ENCODE assay signal across 8 mouse cellular contexts in genomic region chr7:45134544-45135026, GRCm38 (mm10). TPM values are rescaled to one million over a fixed set of nuclear protein-coding genes. Genes with fewer than 3 reads are reported as not detected.
A peak's percentile ranks its signal among the peaks of the same experiment; 100 is the strongest.
DNase-seq lines count a peak whose midpoint lies in the region; ATAC-seq and TF ChIP-seq lines count a peak whose summit lies in the region.

No protein-coding gene starts in this region.

- ATAC-seq in midbrain, embryonic 16.5 days, result no peak

- H3K36me3 ChIP-seq in midbrain, embryonic 10.5 days, result no peaks in the 10 kb centered on the region
- no peaks in the 10 kb centered on the region for H3K36me3 ChIP-seq in midbrain, embryonic 16.5 days (ENCODE audit: control insufficient read depth, insufficient read depth, low read length)
- H3K36me3 ChIP-seq in myocyte (ENCODE audit: control insufficient read depth, insufficient read depth), result no peaks in the 10 kb centered on the region

- H3ac ChIP-seq in myocyte (ENCODE audit: control insufficient read depth, insufficient read length), result no peak overlapping the region

- no peak overlapping the region for H3K27ac ChIP-seq in midbrain, embryonic 10.5 days (replicated peaks)
- H3K27ac ChIP-seq in midbrain, embryonic 16.5 days (ENCODE audit: low read length), result no peak overlapping the region

- no peaks in the 10 kb centered on the region for H3K9me3 ChIP-seq in midbrain, embryonic 10.5 days (replicated peaks)
- no peaks in the 10 kb centered on the region; the same call in 1 of the 2 replicates for H3K9me3 ChIP-seq in midbrain, embryonic 16.5 days (replicated peaks; ENCODE audit: control insufficient read depth, low read length, poor library complexity, severe bottlenecking)

- 6% methylated on average over 12 of the region's 12 CpGs for WGBS in midbrain, embryonic 10.5 days
- WGBS in midbrain, embryonic 16.5 days, result 5% methylated on average over 12 of the region's 12 CpGs

- TF ChIP-seq POLR2A in myocyte (IDR thresholded peaks at IDR 0.05; ENCODE audit: insufficient read length, low read depth), result no peak

- peaks cover 35% of the 10 kb centered on the region for H3K27me3 ChIP-seq in midbrain, embryonic 10.5 days (ENCODE audit: low read depth, poor library complexity, severe bottlenecking)
- peaks cover 14% of the 10 kb centered on the region for H3K27me3 ChIP-seq in midbrain, embryonic 16.5 days (ENCODE audit: control insufficient read depth, insufficient read depth, low read depth, low read length)
- H3K27me3 ChIP-seq in myocyte (ENCODE audit: control insufficient read depth, insufficient read depth, insufficient read length), result no peaks in the 10 kb centered on the region

- H3K4me1 ChIP-seq in midbrain, embryonic 10.5 days, result peaks cover 29% of the 10 kb centered on the region
- peaks cover 6% of the 10 kb centered on the region for H3K4me1 ChIP-seq in midbrain, embryonic 16.5 days (ENCODE audit: control insufficient read depth, insufficient read depth, low read length)

- no peak overlapping the region for H3K4me2 ChIP-seq in midbrain, embryonic 16.5 days (ENCODE audit: low read length)
- H3K4me2 ChIP-seq in myocyte (ENCODE audit: low read depth), result peak overlapping the region; percentile 84

- no peaks in the 10 kb centered on the region for H3K79me2 ChIP-seq in myocyte (ENCODE audit: control insufficient read depth, insufficient read depth)

- H3K9ac ChIP-seq in midbrain, embryonic 16.5 days (ENCODE audit: low read depth, low read length), result no peak overlapping the region

- H3K4me3 ChIP-seq in midbrain, embryonic 10.5 days, result peak overlapping the region; percentile 66; the same call in 1 of the 2 replicates
- no peak overlapping the region for H3K4me3 ChIP-seq in midbrain, embryonic 16.5 days (ENCODE audit: low read depth, low read length)
- H3K4me3 ChIP-seq in myocyte, result peak overlapping the region; percentile 28

- no peak for DNase-seq in midbrain, embryonic 10.5 days (ENCODE audit: low spot score)
- peak; percentile 79 for DNase-seq in c-Kit-positive CD71-negative TER-119-negative erythroid progenitor cells, embryonic 14.5 days (ENCODE audit: low read depth)
- peak; percentile 45 to 61 for DNase-seq in kidney, postnatal 25 days
- no peak for DNase-seq in urinary bladder, postnatal 25 days (ENCODE audit: low spot score)
- DNase-seq in right cerebral cortex, postnatal 25 days, result no peak
- no peak for DNase-seq in layer of hippocampus, postnatal 10 days (ENCODE audit: low spot score in 2 of 2)

TF ChIP-seq in myocyte, 11 proteins besides CTCF, POLR2A, EP300 and RAD21:
- no peak for TF ChIP-seq USF1 (IDR thresholded peaks at IDR 0.05; ENCODE audit: low read depth)
- no peak for TF ChIP-seq TCF3 (IDR thresholded peaks at IDR 0.05; ENCODE audit: insufficient read length, low read depth)
- no peak for TF ChIP-seq SRF (IDR thresholded peaks at IDR 0.05; ENCODE audit: control insufficient read depth, insufficient read length, low read depth)
- TF ChIP-seq POLR2AphosphoS2 (IDR thresholded peaks at IDR 0.05; ENCODE audit: insufficient read length, low read depth), result no peak
- TF ChIP-seq MYOG (IDR thresholded peaks at IDR 0.05; ENCODE audit: control insufficient read depth in 1 of 3, insufficient read depth in 1 of 3, insufficient read length in 2 of 3, low read depth in 2 of 3), result no peak
- no peak for TF ChIP-seq E2F4 (IDR thresholded peaks at IDR 0.05; ENCODE audit: insufficient read depth)
- TF ChIP-seq MYOD1 (IDR thresholded peaks at IDR 0.05; ENCODE audit: control insufficient read depth in 1 of 3, insufficient read length in 2 of 3, low read depth in 2 of 3), result no peak
- no peak for TF ChIP-seq TCF12 (IDR thresholded peaks at IDR 0.05; ENCODE audit: insufficient read depth, poor library complexity, severe bottlenecking)
- no peak for TF ChIP-seq REST (IDR thresholded peaks at IDR 0.05; ENCODE audit: insufficient read depth, insufficient read length)
- no peak for TF ChIP-seq CEBPB (IDR thresholded peaks at IDR 0.05; ENCODE audit: insufficient read depth, poor library complexity, severe bottlenecking)
- no peak for TF ChIP-seq MAX (IDR thresholded peaks at IDR 0.05; ENCODE audit: low read depth)

RNA-seq across cellular contexts. Expression of gene Gm45713, which starts 1.4 kb away (rescaled TPM):
- 0.11 and 0.19 TPM in 2 replicates for polyA plus RNA-seq in midbrain, embryonic 10.5 days (2016; fragmentation: Nextera tagmentation; extraction: Ambion mirVana)
- 0.41 TPM in 1 of 2 replicates, not detected in the other for polyA plus RNA-seq in midbrain, embryonic 16.5 days (2015; fragmentation: Nextera tagmentation; extraction: Ambion mirVana)
- 3.6 TPM for polyA plus RNA-seq in myocyte (2012; fragmentation: generic; extraction: Trizol)
- total RNA-seq in layer of hippocampus, postnatal 10 days (2021), result not detected

RNA-seq across cellular contexts. Expression of gene Flt3l, which starts 1.6 kb away (rescaled TPM):
- polyA plus RNA-seq in midbrain, embryonic 10.5 days (2016; fragmentation: Nextera tagmentation; extraction: Ambion mirVana), result 1.1 and 1.4 TPM in 2 replicates
- polyA plus RNA-seq in midbrain, embryonic 16.5 days (2015; fragmentation: Nextera tagmentation; extraction: Ambion mirVana), result 1.5 and 2.2 TPM in 2 replicates
- 7.2 TPM for polyA plus RNA-seq in myocyte (2012; fragmentation: generic; extraction: Trizol)
- 1 to 10 TPM; 4.3 to 6.0 TPM for total RNA-seq in layer of hippocampus, postnatal 10 days (2021)

RNA-seq across cellular contexts. Expression of gene Rpl13a, which starts 6.0 kb away (rescaled TPM):
- 1,083 and 1,243 TPM in 2 replicates for polyA plus RNA-seq in midbrain, embryonic 10.5 days (2016; fragmentation: Nextera tagmentation; extraction: Ambion mirVana)
- 602 and 620 TPM in 2 replicates for polyA plus RNA-seq in midbrain, embryonic 16.5 days (2015; fragmentation: Nextera tagmentation; extraction: Ambion mirVana)
- polyA plus RNA-seq in myocyte (2012; fragmentation: generic; extraction: Trizol), result 6,110 TPM
- 100 to 1,000 TPM; 946 to 985 TPM for total RNA-seq in layer of hippocampus, postnatal 10 days (2021)

RNA-seq across cellular contexts. Expression of gene Rps11, which starts 10.3 kb away (rescaled TPM):
- 1,493 and 1,787 TPM in 2 replicates for polyA plus RNA-seq in midbrain, embryonic 10.5 days (2016; fragmentation: Nextera tagmentation; extraction: Ambion mirVana)
- 657 and 700 TPM in 2 replicates for polyA plus RNA-seq in midbrain, embryonic 16.5 days (2015; fragmentation: Nextera tagmentation; extraction: Ambion mirVana)
- 2,217 TPM for polyA plus RNA-seq in myocyte (2012; fragmentation: generic; extraction: Trizol)
- total RNA-seq in layer of hippocampus, postnatal 10 days (2021), result 100 to 1,000 TPM; 456 to 554 TPM

RNA-seq across cellular contexts. Expression of gene Pih1d1, which starts 19.5 kb away (rescaled TPM):
- 108 and 111 TPM in 2 replicates for polyA plus RNA-seq in midbrain, embryonic 10.5 days (2016; fragmentation: Nextera tagmentation; extraction: Ambion mirVana)
- 89.9 and 91.9 TPM in 2 replicates for polyA plus RNA-seq in midbrain, embryonic 16.5 days (2015; fragmentation: Nextera tagmentation; extraction: Ambion mirVana)
- 81.9 TPM for polyA plus RNA-seq in myocyte (2012; fragmentation: generic; extraction: Trizol)
- 10 to 100 TPM; 60.7 to 63.1 TPM for total RNA-seq in layer of hippocampus, postnatal 10 days (2021)

Comparison
In these comparisons a context has a peak if more than half of its experiments do, and no peak if none do; other contexts are left out.
1. DNase-seq: peak in c-Kit-positive CD71-negative TER-119-negative erythroid progenitor cells, embryonic 14.5 days (single experiment) and kidney, postnatal 25 days (2 of 2); none in midbrain, embryonic 10.5 days (single experiment), urinary bladder, postnatal 25 days (single experiment), right cerebral cortex, postnatal 25 days (single experiment) and layer of hippocampus, postnatal 10 days (0 of 2).